Mouse (Mus musculus): ENCODE results near the gene Fyb2. TPM values are rescaled to one million over a fixed set of nuclear protein-coding genes. Genes with fewer than 3 reads are reported as not detected.

Fyb2 gene
- polyA plus RNA-seq, 1 experiment from 2014 or later: 0.19 TPM

- Histone ChIP-seq H3K27ac (ENCODE audit: low read length) (no peak overlapping the region), H3K9me3 (replicated peaks; ENCODE audit: control insufficient read depth, low read length, poor library complexity, severe bottlenecking) (no peaks in the 10 kb centered on the region), H3K4me1 (ENCODE audit: control insufficient read depth, insufficient read depth, low read length) (no peaks in the 10 kb centered on the region), H3K4me2 (ENCODE audit: low read length) (no peak overlapping the region), H3K27me3 (ENCODE audit: control insufficient read depth, insufficient read depth, low read depth, low read length) (no peaks in the 10 kb centered on the region), H3K4me3 (ENCODE audit: low read depth, low read length) (no peak overlapping the region), H3K36me3 (ENCODE audit: control insufficient read depth, insufficient read depth, low read length) (no peaks in the 10 kb centered on the region), H3K9ac (ENCODE audit: low read depth, low read length) (no peak overlapping the region)
- WGBS: 30% methylated on average over 7 of the region's 7 CpGs
- no peak for ATAC-seq
These were observed 43.4 kb downstream of the Fyb2 start for GRCm38 (mm10) chr4:104956691-104957090.

GRCm38 (mm10) chr4:104961431-104961830 is 48.2 kb downstream of the Fyb2 start:
- H3K9ac ChIP-seq (ENCODE audit: low read depth, low read length): no peak overlapping the region
- no peak overlapping the region for H3K4me3 ChIP-seq (ENCODE audit: low read depth, low read length)
- no peak for ATAC-seq
- 76% methylated on average over 5 of the region's 5 CpGs for WGBS
- H3K9me3 ChIP-seq (replicated peaks; ENCODE audit: control insufficient read depth, low read length, poor library complexity, severe bottlenecking): peaks cover under 1% of the 10 kb centered on the region; the same call in 1 of the 2 replicates
- H3K4me1 ChIP-seq (ENCODE audit: control insufficient read depth, insufficient read depth, low read length): no peaks in the 10 kb centered on the region
- H3K4me2 ChIP-seq (ENCODE audit: low read length): no peak overlapping the region
- H3K36me3 ChIP-seq (ENCODE audit: control insufficient read depth, insufficient read depth, low read length): no peaks in the 10 kb centered on the region
- H3K27me3 ChIP-seq (ENCODE audit: control insufficient read depth, insufficient read depth, low read depth, low read length): no peaks in the 10 kb centered on the region
- H3K27ac ChIP-seq (ENCODE audit: low read length): no peak overlapping the region

- Histone ChIP-seq H3K9me3 (replicated peaks; ENCODE audit: control insufficient read depth, low read length, poor library complexity, severe bottlenecking) (no peaks in the 10 kb centered on the region), H3K4me2 (ENCODE audit: low read length) (no peak overlapping the region), H3K4me1 (ENCODE audit: control insufficient read depth, insufficient read depth, low read length) (no peaks in the 10 kb centered on the region), H3K4me3 (ENCODE audit: low read depth, low read length) (no peak overlapping the region), H3K27ac (ENCODE audit: low read length) (no peak overlapping the region), H3K9ac (ENCODE audit: low read depth, low read length) (no peak overlapping the region), H3K36me3 (ENCODE audit: control insufficient read depth, insufficient read depth, low read length) (no peaks in the 10 kb centered on the region), H3K27me3 (ENCODE audit: control insufficient read depth, insufficient read depth, low read depth, low read length) (no peaks in the 10 kb centered on the region)
- WGBS: 78% methylated on average over 2 of the region's 2 CpGs
- no peak for ATAC-seq
These were observed 59.4 kb downstream of the Fyb2 start for GRCm38 (mm10) chr4:104972606-104973005.

- H3K4me1 ChIP-seq (ENCODE audit: control insufficient read depth, insufficient read depth, low read length): no peaks in the 10 kb centered on the region
- no peak overlapping the region for H3K27ac ChIP-seq (ENCODE audit: low read length)
- no peak overlapping the region for H3K9ac ChIP-seq (ENCODE audit: low read depth, low read length)
- 91% methylated on average over 6 of the region's 6 CpGs for WGBS
- H3K4me3 ChIP-seq (ENCODE audit: low read depth, low read length): no peak overlapping the region
- no peaks in the 10 kb centered on the region for H3K36me3 ChIP-seq (ENCODE audit: control insufficient read depth, insufficient read depth, low read length)
- no peak overlapping the region for H3K4me2 ChIP-seq (ENCODE audit: low read length)
- ATAC-seq: no peak
- no peaks in the 10 kb centered on the region for H3K9me3 ChIP-seq (replicated peaks; ENCODE audit: control insufficient read depth, low read length, poor library complexity, severe bottlenecking)
- H3K27me3 ChIP-seq (ENCODE audit: control insufficient read depth, insufficient read depth, low read depth, low read length): no peaks in the 10 kb centered on the region
These were observed 62.0 kb downstream of the Fyb2 start for GRCm38 (mm10) chr4:104975162-104975830.

GRCm38 (mm10) chr4:104985960-104986632 is 72.8 kb downstream of the Fyb2 start:
- no peak overlapping the region for H3K27ac ChIP-seq (ENCODE audit: low read length)
- ATAC-seq: no peak
- no peaks in the 10 kb centered on the region for H3K27me3 ChIP-seq (ENCODE audit: control insufficient read depth, insufficient read depth, low read depth, low read length)
- no peaks in the 10 kb centered on the region for H3K4me1 ChIP-seq (ENCODE audit: control insufficient read depth, insufficient read depth, low read length)
- no peaks in the 10 kb centered on the region for H3K9me3 ChIP-seq (replicated peaks; ENCODE audit: control insufficient read depth, low read length, poor library complexity, severe bottlenecking)
- WGBS: 82% methylated on average over 5 of the region's 5 CpGs
- H3K9ac ChIP-seq (ENCODE audit: low read depth, low read length): no peak overlapping the region
- no peak overlapping the region for H3K4me3 ChIP-seq (ENCODE audit: low read depth, low read length)
- H3K4me2 ChIP-seq (ENCODE audit: low read length): no peak overlapping the region
- H3K36me3 ChIP-seq (ENCODE audit: control insufficient read depth, insufficient read depth, low read length): no peaks in the 10 kb centered on the region

GRCm38 (mm10) chr4:104987631-104988030 is 74.4 kb downstream of the Fyb2 start:
- no peaks in the 10 kb centered on the region for H3K27me3 ChIP-seq (ENCODE audit: control insufficient read depth, insufficient read depth, low read depth, low read length)
- no peaks in the 10 kb centered on the region for H3K36me3 ChIP-seq (ENCODE audit: control insufficient read depth, insufficient read depth, low read length)
- no peaks in the 10 kb centered on the region for H3K9me3 ChIP-seq (replicated peaks; ENCODE audit: control insufficient read depth, low read length, poor library complexity, severe bottlenecking)
- no peak overlapping the region for H3K4me3 ChIP-seq (ENCODE audit: low read depth, low read length)
- no peak overlapping the region for H3K4me2 ChIP-seq (ENCODE audit: low read length)
- H3K4me1 ChIP-seq (ENCODE audit: control insufficient read depth, insufficient read depth, low read length): no peaks in the 10 kb centered on the region
- no peak for ATAC-seq
- no peak overlapping the region for H3K27ac ChIP-seq (ENCODE audit: low read length)
- WGBS: 79% methylated on average over 7 of the region's 7 CpGs
- no peak overlapping the region for H3K9ac ChIP-seq (ENCODE audit: low read depth, low read length)

- WGBS: 90% methylated on average over 5 of the region's 5 CpGs
These were observed 74.8 kb downstream of the Fyb2 start for GRCm38 (mm10) chr4:104988102-104988501.

GRCm38 (mm10) chr4:104988709-104989108 is 75.5 kb downstream of the Fyb2 start:
- Histone ChIP-seq H3K4me2 (ENCODE audit: low read length) (no peak overlapping the region), H3K4me1 (ENCODE audit: control insufficient read depth, insufficient read depth, low read length) (no peaks in the 10 kb centered on the region), H3K27me3 (ENCODE audit: control insufficient read depth, insufficient read depth, low read depth, low read length) (no peaks in the 10 kb centered on the region), H3K36me3 (ENCODE audit: control insufficient read depth, insufficient read depth, low read length) (no peaks in the 10 kb centered on the region), H3K27ac (ENCODE audit: low read length) (no peak overlapping the region), H3K9ac (ENCODE audit: low read depth, low read length) (no peak overlapping the region), H3K9me3 (replicated peaks; ENCODE audit: control insufficient read depth, low read length, poor library complexity, severe bottlenecking) (no peaks in the 10 kb centered on the region), H3K4me3 (ENCODE audit: low read depth, low read length) (no peak overlapping the region)
- WGBS: 95% methylated on average over 7 of the region's 7 CpGs
- ATAC-seq: no peak

More at GRCm38 (mm10) chr4:104988102-104988501, 74.8 kb downstream of the Fyb2 start:
- no peaks in the 10 kb centered on the region for H3K27me3 ChIP-seq (ENCODE audit: control insufficient read depth, insufficient read depth, low read depth, low read length)
- no peak overlapping the region for H3K9ac ChIP-seq (ENCODE audit: low read depth, low read length)
- H3K4me2 ChIP-seq (ENCODE audit: low read length): no peak overlapping the region
- H3K4me3 ChIP-seq (ENCODE audit: low read depth, low read length): no peak overlapping the region
- no peak for ATAC-seq
- no peaks in the 10 kb centered on the region for H3K9me3 ChIP-seq (replicated peaks; ENCODE audit: control insufficient read depth, low read length, poor library complexity, severe bottlenecking)
- H3K36me3 ChIP-seq (ENCODE audit: control insufficient read depth, insufficient read depth, low read length): no peaks in the 10 kb centered on the region
- no peaks in the 10 kb centered on the region for H3K4me1 ChIP-seq (ENCODE audit: control insufficient read depth, insufficient read depth, low read length)
- no peak overlapping the region for H3K27ac ChIP-seq (ENCODE audit: low read length)

- Histone ChIP-seq H3K27me3 (ENCODE audit: control insufficient read depth, insufficient read depth, low read depth, low read length) (no peaks in the 10 kb centered on the region), H3K4me1 (ENCODE audit: control insufficient read depth, insufficient read depth, low read length) (no peaks in the 10 kb centered on the region), H3K36me3 (ENCODE audit: control insufficient read depth, insufficient read depth, low read length) (no peaks in the 10 kb centered on the region), H3K4me3 (ENCODE audit: low read depth, low read length) (no peak overlapping the region), H3K9ac (ENCODE audit: low read depth, low read length) (no peak overlapping the region), H3K4me2 (ENCODE audit: low read length) (no peak overlapping the region), H3K9me3 (replicated peaks; ENCODE audit: control insufficient read depth, low read length, poor library complexity, severe bottlenecking) (no peaks in the 10 kb centered on the region), H3K27ac (ENCODE audit: low read length) (no peak overlapping the region)
- 88% methylated on average over 6 of the region's 6 CpGs for WGBS
- ATAC-seq: no peak
These were observed 76.8 kb downstream of the Fyb2 start for GRCm38 (mm10) chr4:104990016-104990415.

Data from midbrain, embryonic 16.5 days (tissue).